Mouse (Mus musculus) C2C12 (cell line): Measurements from ENCODE around the gene Tespa1. TPM values are rescaled to one million over a fixed set of nuclear protein-coding genes. Genes with fewer than 3 reads are reported as not detected.

Experiments
- H3K27me3 ChIP-seq: one replicate; pipeline ENCODE4 v1.6.1; 2011; ENCODE audit not compliant: control insufficient read depth, insufficient read depth, insufficient read length
- H3K36me3 ChIP-seq: one replicate; pipeline ENCODE4 v1.6.1; 2011; ENCODE audit not compliant: control insufficient read depth, insufficient read depth
- H3K4me3 ChIP-seq: one replicate; pipeline ENCODE4 v1.5.1; 2011; ENCODE audit warnings: mild to moderate bottlenecking, control low read depth; ENCODE audit not compliant: poor library complexity, insufficient read depth, severe bottlenecking
- H3K79me2 ChIP-seq: one replicate; pipeline ENCODE4 v1.6.1; 2011; ENCODE audit not compliant: control insufficient read depth, insufficient read depth
- H3K79me3 ChIP-seq: one replicate; pipeline ENCODE4 v1.6.1; 2011; ENCODE audit warnings: low read depth, control low read depth
- H3ac ChIP-seq: one replicate; pipeline ENCODE3; 2011; ENCODE audit warnings: low read depth; ENCODE audit not compliant: control insufficient read depth, insufficient read length
- CEBPB ChIP-seq: IDR thresholded peaks from one replicate; pipeline ENCODE4 v1.6.1; 2011; ENCODE audit warnings: low read depth, mild to moderate bottlenecking, control low read depth, moderate library complexity
- CTCF ChIP-seq: IDR thresholded peaks from one replicate; pipeline ENCODE4 v1.5.1; 2011; ENCODE audit not compliant: control insufficient read depth, insufficient read depth, insufficient read length
- FOSL1 ChIP-seq: IDR thresholded peaks from one replicate; pipeline ENCODE4 v1.8.0; 2011; ENCODE audit warnings: mild to moderate bottlenecking, low read length; ENCODE audit not compliant: poor library complexity, insufficient read depth, severe bottlenecking
- MAX ChIP-seq: IDR thresholded peaks from one replicate; pipeline ENCODE4 v1.6.1; 2011; ENCODE audit warnings: mild to moderate bottlenecking, control low read depth
- MYOD1 ChIP-seq: IDR thresholded peaks from one replicate; pipeline ENCODE4 v1.6.1; 2011; ENCODE audit warnings: low read depth; ENCODE audit not compliant: control insufficient read depth, insufficient read length
- MYOG ChIP-seq: IDR thresholded peaks from one replicate; pipeline ENCODE4 v1.6.1; 2011; ENCODE audit not compliant: control insufficient read depth, insufficient read length; ENCODE audit errors: extremely low read depth
- USF1 ChIP-seq: IDR thresholded peaks from one replicate; pipeline ENCODE4 v1.6.1; 2011; ENCODE audit warnings: low read depth, mild to moderate bottlenecking, control low read depth, moderate library complexity
- long read RNA-seq, 2 experiments: library from polyadenylated mRNA; unstranded; transcript quantifications; one replicate each; pipeline ENCODE4 v2.0.0; 2019 to 2020
- polyA plus RNA-seq: library from polyadenylated mRNA; unstranded; fragments of >200 nt; fragmentation: generic; extraction: Trizol; gene quantifications from one replicate; pipeline ENCODE4 v1.2.1, GENCODE M21; 2012; ENCODE audit warnings: missing spikeins

Gene Tespa1
- polyA plus RNA-seq = not detected
- long read RNA-seq, experiment 1 = 0 reads
- long read RNA-seq, experiment 2 = 0 reads

DNA sequence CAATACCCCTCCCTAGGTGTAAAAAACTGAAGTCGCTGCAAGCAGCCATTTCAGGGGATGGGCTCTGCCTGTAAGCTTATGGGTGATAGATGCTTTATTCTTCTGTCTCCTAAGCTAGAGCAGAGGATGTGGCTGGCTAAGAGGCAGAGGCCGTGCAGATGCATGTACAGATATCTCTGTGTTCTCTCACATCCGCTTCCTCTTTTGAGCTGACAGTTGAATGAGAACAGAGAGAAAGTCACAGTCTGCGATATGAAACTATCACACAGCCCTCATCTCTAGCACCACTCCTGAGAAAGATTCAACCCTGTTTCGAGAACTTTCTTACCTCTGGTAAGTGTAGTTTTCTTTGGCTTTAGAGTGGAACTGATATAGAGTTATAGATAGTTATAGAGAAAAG lies at the start of gene Tespa1:
Tespa1 (plus strand) TSS at position 234 of the 400 bp plus-strand sequence.
- Histone ChIP-seq H3K36me3 (no peaks in the 10 kb centered on the region), H3K4me3 (no peak within 1 kb of the TSS), H3K79me3 (no peaks in the 10 kb centered on the region), H3K27me3 (no peaks in the 10 kb centered on the region), H3ac (no peak within 1 kb of the TSS), H3K79me2 (no peaks in the 10 kb centered on the region)
- no peak for TF ChIP-seq CTCF
- TF ChIP-seq MYOG = no peak
- no peak for TF ChIP-seq USF1
- no peak for TF ChIP-seq MYOD1
- no peak for TF ChIP-seq MAX
- no peak for TF ChIP-seq FOSL1
- no peak for TF ChIP-seq CEBPB

DNA sequence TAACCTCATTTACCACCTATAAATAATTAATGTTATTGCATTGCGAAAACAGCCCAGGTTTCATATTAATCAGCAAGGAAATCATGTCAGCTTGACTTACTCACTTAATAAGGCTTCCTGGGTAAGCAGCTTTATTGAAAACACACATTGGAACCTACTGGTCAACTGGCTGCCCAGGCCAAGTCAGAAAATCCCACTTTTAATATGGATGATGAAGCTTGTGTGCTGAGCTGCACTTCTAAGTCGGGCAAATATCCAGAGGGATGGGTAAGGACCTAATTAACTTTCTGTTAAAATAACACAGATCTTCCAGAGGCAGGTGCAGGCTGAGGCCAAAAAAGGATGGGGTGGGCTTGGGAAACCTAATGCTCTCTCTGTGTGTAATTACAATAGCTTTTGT lies 46.9 kb upstream of the Tespa1 start:
- H3K27me3 ChIP-seq = no peaks in the 10 kb centered on the region
- no peaks in the 10 kb centered on the region for H3K79me3 ChIP-seq
- no peak overlapping the region for H3K4me3 ChIP-seq
- H3K79me2 ChIP-seq = no peaks in the 10 kb centered on the region
- TF ChIP-seq CEBPB (no peak), CTCF (no peak), MYOG (no peak), FOSL1 (no peak), USF1 (no peak), MYOD1 (no peak), MAX (no peak)
- no peak overlapping the region for H3ac ChIP-seq
- H3K36me3 ChIP-seq = no peaks in the 10 kb centered on the region

DNA sequence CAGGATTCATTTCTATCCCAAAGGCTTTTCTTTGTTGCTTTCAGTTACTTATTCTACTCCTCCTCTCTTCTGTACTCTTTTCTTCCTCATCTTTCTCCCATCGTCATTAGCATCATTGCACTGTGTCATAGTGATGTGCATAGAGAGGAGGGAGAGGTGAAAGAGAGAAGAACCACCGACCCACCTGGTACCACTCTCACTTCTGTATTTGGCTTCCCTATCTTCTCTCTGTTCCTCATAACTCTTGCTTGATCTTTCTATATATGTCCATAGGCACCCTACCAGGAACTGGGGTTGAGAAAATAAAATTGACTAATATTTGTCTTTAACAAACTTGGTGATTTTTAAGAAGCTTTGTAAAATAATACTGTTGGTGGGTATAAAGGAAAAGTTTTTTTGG lies 46.2 kb upstream of the Tespa1 start:
- H3K79me2 ChIP-seq = no peaks in the 10 kb centered on the region
- no peak overlapping the region for H3ac ChIP-seq
- H3K4me3 ChIP-seq = no peak overlapping the region
- no peak for TF ChIP-seq CTCF
- TF ChIP-seq CEBPB = no peak
- no peak for TF ChIP-seq MAX
- no peak for TF ChIP-seq FOSL1
- TF ChIP-seq MYOG = no peak
- TF ChIP-seq MYOD1 = no peak
- TF ChIP-seq USF1 = no peak
- H3K79me3 ChIP-seq = no peaks in the 10 kb centered on the region
- no peaks in the 10 kb centered on the region for H3K27me3 ChIP-seq
- H3K36me3 ChIP-seq = no peaks in the 10 kb centered on the region

DNA sequence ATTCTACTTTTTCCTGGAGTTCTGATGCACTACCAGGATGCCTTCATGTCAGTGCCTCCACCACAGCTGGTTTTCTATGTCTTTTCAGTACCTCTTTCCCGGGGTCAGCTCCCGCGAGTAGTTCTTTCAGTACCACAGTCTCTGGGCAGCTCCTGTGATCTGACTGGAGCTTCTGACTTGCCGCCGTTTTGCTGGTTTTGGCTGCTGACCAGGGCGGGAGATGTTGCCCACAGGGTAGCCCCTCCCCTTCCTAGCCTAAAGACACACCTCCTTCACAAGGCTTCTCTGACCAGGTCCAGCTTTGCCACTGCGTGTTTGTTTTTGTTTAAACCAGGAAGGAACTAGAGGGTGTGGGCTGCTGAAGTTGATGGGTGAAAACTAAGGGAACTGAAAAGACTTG lies 42.6 kb upstream of the Tespa1 start, which contains the start of gene Neurod4:
Neurod4 (minus strand) TSS at position 175 of the 400 bp plus-strand sequence.
- H3K4me3 ChIP-seq = no peak within 1 kb of the TSS
- no peaks in the 10 kb centered on the region for H3K79me3 ChIP-seq
- no peaks in the 10 kb centered on the region for H3K79me2 ChIP-seq
- H3ac ChIP-seq = no peak within 1 kb of the TSS
- TF ChIP-seq FOSL1 = no peak
- TF ChIP-seq USF1 = no peak
- no peak for TF ChIP-seq MYOG
- H3K36me3 ChIP-seq = no peaks in the 10 kb centered on the region
- H3K27me3 ChIP-seq = no peaks in the 10 kb centered on the region

DNA sequence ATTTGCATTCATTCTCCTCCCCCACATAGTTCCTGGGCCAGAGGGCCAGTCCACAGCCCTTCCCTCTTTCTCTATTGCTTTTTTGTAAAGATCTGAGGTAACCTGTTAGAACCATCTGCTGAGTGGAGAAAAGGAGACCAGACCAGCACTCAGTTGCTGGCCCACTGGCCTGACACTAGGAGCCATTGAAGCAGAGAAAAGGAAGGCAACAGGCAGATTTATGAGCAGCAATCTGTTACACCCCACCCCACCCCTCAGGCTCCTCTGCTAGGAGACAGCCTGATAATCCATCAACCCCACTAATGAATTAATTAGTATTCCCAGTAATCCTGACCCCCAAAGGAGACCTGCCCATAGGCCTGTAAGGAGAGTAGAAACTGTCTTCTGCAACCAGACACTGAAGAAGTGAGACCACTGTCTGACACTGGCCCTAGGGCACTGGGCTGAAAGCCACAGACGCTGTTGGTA lies 40.7 kb upstream of the Tespa1 start:
- H3ac ChIP-seq = no peak overlapping the region
- no peaks in the 10 kb centered on the region for H3K79me3 ChIP-seq
- no peak overlapping the region for H3K4me3 ChIP-seq
- H3K27me3 ChIP-seq = no peaks in the 10 kb centered on the region
- no peaks in the 10 kb centered on the region for H3K79me2 ChIP-seq
- TF ChIP-seq CEBPB = no peak
- TF ChIP-seq MAX = no peak
- TF ChIP-seq MYOD1 = no peak
- TF ChIP-seq USF1 = no peak
- no peak for TF ChIP-seq MYOG
- TF ChIP-seq FOSL1 = no peak
- no peak for TF ChIP-seq CTCF
- no peaks in the 10 kb centered on the region for H3K36me3 ChIP-seq

DNA sequence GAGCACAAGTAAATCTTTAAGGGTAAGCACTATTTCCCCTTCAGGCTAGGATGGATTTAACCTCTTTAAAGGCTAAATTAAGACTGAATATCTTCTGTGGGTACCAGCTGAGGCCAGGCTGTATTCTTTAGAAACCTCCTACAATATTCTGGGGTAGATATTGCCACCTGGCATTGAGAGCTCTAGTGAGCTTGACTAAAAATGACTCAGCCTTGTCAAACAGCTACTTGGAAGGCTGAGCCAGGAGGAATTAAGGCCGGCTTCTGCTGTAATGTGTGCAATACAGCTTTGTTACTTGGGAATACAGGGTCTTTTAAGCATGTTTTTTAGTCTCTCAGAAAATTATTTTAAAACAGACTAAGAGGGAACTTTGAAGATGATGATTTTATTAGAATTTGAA lies 35.5 kb upstream of the Tespa1 start:
- no peaks in the 10 kb centered on the region for H3K79me2 ChIP-seq
- H3K36me3 ChIP-seq = no peaks in the 10 kb centered on the region
- H3K4me3 ChIP-seq = no peak overlapping the region
- H3K79me3 ChIP-seq = no peaks in the 10 kb centered on the region
- no peak overlapping the region for H3ac ChIP-seq
- no peak for TF ChIP-seq USF1
- no peaks in the 10 kb centered on the region for H3K27me3 ChIP-seq
